Mouse (Mus musculus): ENCODE data around the gene Poln. TPM values are rescaled to one million over a fixed set of nuclear protein-coding genes. Genes with fewer than 3 reads are reported as not detected.

Poln gene
- polyA plus RNA-seq, 1 experiment = 0.11 TPM

GRCm38 (mm10) chr5:34182486-34182885 is 13.2 kb upstream of the Poln start:
- H3K36me3 ChIP-seq (ENCODE audit: control insufficient read depth, insufficient read depth) = no peaks in the 10 kb centered on the region
- no peak overlapping the region for H3ac ChIP-seq (ENCODE audit: control insufficient read depth, insufficient read length, low read depth)
- no peaks in the 10 kb centered on the region for H3K27me3 ChIP-seq (ENCODE audit: control insufficient read depth, insufficient read depth, insufficient read length)
- no peak for TF ChIP-seq CEBPB (IDR thresholded peaks at IDR 0.05; ENCODE audit: low read depth)
- H3K79me3 ChIP-seq (ENCODE audit: low read depth) = no peaks in the 10 kb centered on the region
- no peak overlapping the region for H3K4me3 ChIP-seq (ENCODE audit: insufficient read depth, poor library complexity, severe bottlenecking)
- no peaks in the 10 kb centered on the region for H3K79me2 ChIP-seq (ENCODE audit: control insufficient read depth, insufficient read depth)

- Histone ChIP-seq H3K36me3 (ENCODE audit: control insufficient read depth, insufficient read depth) (no peaks in the 10 kb centered on the region), H3K4me3 (ENCODE audit: insufficient read depth, poor library complexity, severe bottlenecking) (no peak overlapping the region), H3K79me3 (ENCODE audit: low read depth) (no peaks in the 10 kb centered on the region), H3K27me3 (ENCODE audit: control insufficient read depth, insufficient read depth, insufficient read length) (no peaks in the 10 kb centered on the region), H3ac (ENCODE audit: control insufficient read depth, insufficient read length, low read depth) (no peak overlapping the region), H3K79me2 (ENCODE audit: control insufficient read depth, insufficient read depth) (no peaks in the 10 kb centered on the region)
- TF ChIP-seq CTCF (IDR thresholded peaks at IDR 0.05; ENCODE audit: control insufficient read depth, insufficient read depth, insufficient read length) (no peak), USF1 (IDR thresholded peaks at IDR 0.05; ENCODE audit: low read depth) (no peak), CEBPB (IDR thresholded peaks at IDR 0.05; ENCODE audit: low read depth) (no peak), MYOD1 (IDR thresholded peaks at IDR 0.05; ENCODE audit: control insufficient read depth, insufficient read length, low read depth) (no peak), MYOG (IDR thresholded peaks at IDR 0.05; ENCODE audit: control insufficient read depth, extremely low read depth, insufficient read length) (no peak), MAX (IDR thresholded peaks at IDR 0.05) (no peak), FOSL1 (IDR thresholded peaks at IDR 0.05; ENCODE audit: insufficient read depth, low read length, poor library complexity, severe bottlenecking) (no peak)
Observed at GRCm38 (mm10) chr5:34177821-34178220, 8.6 kb upstream of the Poln start.

- no peaks in the 10 kb centered on the region for H3K36me3 ChIP-seq (ENCODE audit: control insufficient read depth, insufficient read depth)
- H3K79me3 ChIP-seq (ENCODE audit: low read depth) = no peaks in the 10 kb centered on the region
- no peak overlapping the region for H3K4me3 ChIP-seq (ENCODE audit: insufficient read depth, poor library complexity, severe bottlenecking)
- no peak for TF ChIP-seq FOSL1 (IDR thresholded peaks at IDR 0.05; ENCODE audit: insufficient read depth, low read length, poor library complexity, severe bottlenecking)
- TF ChIP-seq CTCF (IDR thresholded peaks at IDR 0.05; ENCODE audit: control insufficient read depth, insufficient read depth, insufficient read length) = no peak
- no peak for TF ChIP-seq MAX (IDR thresholded peaks at IDR 0.05)
- no peak for TF ChIP-seq MYOG (IDR thresholded peaks at IDR 0.05; ENCODE audit: control insufficient read depth, extremely low read depth, insufficient read length)
- no peak for TF ChIP-seq USF1 (IDR thresholded peaks at IDR 0.05; ENCODE audit: low read depth)
- no peak for TF ChIP-seq CEBPB (IDR thresholded peaks at IDR 0.05; ENCODE audit: low read depth)
- TF ChIP-seq MYOD1 (IDR thresholded peaks at IDR 0.05; ENCODE audit: control insufficient read depth, insufficient read length, low read depth) = no peak
- H3ac ChIP-seq (ENCODE audit: control insufficient read depth, insufficient read length, low read depth) = no peak overlapping the region
- H3K27me3 ChIP-seq (ENCODE audit: control insufficient read depth, insufficient read depth, insufficient read length) = no peaks in the 10 kb centered on the region
- H3K79me2 ChIP-seq (ENCODE audit: control insufficient read depth, insufficient read depth) = no peaks in the 10 kb centered on the region
Observed at GRCm38 (mm10) chr5:34177091-34177490, 7.8 kb upstream of the Poln start.

- Histone ChIP-seq H3K79me3 (ENCODE audit: low read depth) (no peaks in the 10 kb centered on the region), H3K4me3 (ENCODE audit: insufficient read depth, poor library complexity, severe bottlenecking) (no peak overlapping the region), H3K79me2 (ENCODE audit: control insufficient read depth, insufficient read depth) (no peaks in the 10 kb centered on the region), H3ac (ENCODE audit: control insufficient read depth, insufficient read length, low read depth) (no peak overlapping the region), H3K27me3 (ENCODE audit: control insufficient read depth, insufficient read depth, insufficient read length) (no peaks in the 10 kb centered on the region), H3K36me3 (ENCODE audit: control insufficient read depth, insufficient read depth) (no peaks in the 10 kb centered on the region)
- TF ChIP-seq FOSL1 (IDR thresholded peaks at IDR 0.05; ENCODE audit: insufficient read depth, low read length, poor library complexity, severe bottlenecking) = no peak
- TF ChIP-seq MAX (IDR thresholded peaks at IDR 0.05) = no peak
- no peak for TF ChIP-seq CTCF (IDR thresholded peaks at IDR 0.05; ENCODE audit: control insufficient read depth, insufficient read depth, insufficient read length)
- no peak for TF ChIP-seq MYOD1 (IDR thresholded peaks at IDR 0.05; ENCODE audit: control insufficient read depth, insufficient read length, low read depth)
- no peak for TF ChIP-seq USF1 (IDR thresholded peaks at IDR 0.05; ENCODE audit: low read depth)
- TF ChIP-seq CEBPB (IDR thresholded peaks at IDR 0.05; ENCODE audit: low read depth) = no peak
- no peak for TF ChIP-seq MYOG (IDR thresholded peaks at IDR 0.05; ENCODE audit: control insufficient read depth, extremely low read depth, insufficient read length)
Observed at GRCm38 (mm10) chr5:34176691-34177090, 7.4 kb upstream of the Poln start.

- H3K79me2 ChIP-seq (ENCODE audit: control insufficient read depth, insufficient read depth) = no peaks in the 10 kb centered on the region
- no peak overlapping the region for H3ac ChIP-seq (ENCODE audit: control insufficient read depth, insufficient read length, low read depth)
- no peak for TF ChIP-seq MYOD1 (IDR thresholded peaks at IDR 0.05; ENCODE audit: control insufficient read depth, insufficient read length, low read depth)
- TF ChIP-seq MYOG (IDR thresholded peaks at IDR 0.05; ENCODE audit: control insufficient read depth, extremely low read depth, insufficient read length) = no peak
- no peak for TF ChIP-seq USF1 (IDR thresholded peaks at IDR 0.05; ENCODE audit: low read depth)
- no peak for TF ChIP-seq FOSL1 (IDR thresholded peaks at IDR 0.05; ENCODE audit: insufficient read depth, low read length, poor library complexity, severe bottlenecking)
- TF ChIP-seq CTCF (IDR thresholded peaks at IDR 0.05; ENCODE audit: control insufficient read depth, insufficient read depth, insufficient read length) = no peak
- TF ChIP-seq CEBPB (IDR thresholded peaks at IDR 0.05; ENCODE audit: low read depth) = no peak
- TF ChIP-seq MAX (IDR thresholded peaks at IDR 0.05) = no peak
- no peak overlapping the region for H3K4me3 ChIP-seq (ENCODE audit: insufficient read depth, poor library complexity, severe bottlenecking)
- no peaks in the 10 kb centered on the region for H3K27me3 ChIP-seq (ENCODE audit: control insufficient read depth, insufficient read depth, insufficient read length)
- H3K79me3 ChIP-seq (ENCODE audit: low read depth) = no peaks in the 10 kb centered on the region
- no peaks in the 10 kb centered on the region for H3K36me3 ChIP-seq (ENCODE audit: control insufficient read depth, insufficient read depth)
Observed at GRCm38 (mm10) chr5:34175403-34175694, 6.1 kb upstream of the Poln start.

- Histone ChIP-seq H3K79me3 (ENCODE audit: low read depth) (no peaks in the 10 kb centered on the region), H3K4me3 (ENCODE audit: insufficient read depth, poor library complexity, severe bottlenecking) (no peak overlapping the region), H3K27me3 (ENCODE audit: control insufficient read depth, insufficient read depth, insufficient read length) (no peaks in the 10 kb centered on the region), H3K79me2 (ENCODE audit: control insufficient read depth, insufficient read depth) (no peaks in the 10 kb centered on the region), H3ac (ENCODE audit: control insufficient read depth, insufficient read length, low read depth) (no peak overlapping the region), H3K36me3 (ENCODE audit: control insufficient read depth, insufficient read depth) (no peaks in the 10 kb centered on the region)
- no peak for TF ChIP-seq USF1 (IDR thresholded peaks at IDR 0.05; ENCODE audit: low read depth)
- no peak for TF ChIP-seq CTCF (IDR thresholded peaks at IDR 0.05; ENCODE audit: control insufficient read depth, insufficient read depth, insufficient read length)
- TF ChIP-seq FOSL1 (IDR thresholded peaks at IDR 0.05; ENCODE audit: insufficient read depth, low read length, poor library complexity, severe bottlenecking) = no peak
- no peak for TF ChIP-seq CEBPB (IDR thresholded peaks at IDR 0.05; ENCODE audit: low read depth)
- no peak for TF ChIP-seq MYOD1 (IDR thresholded peaks at IDR 0.05; ENCODE audit: control insufficient read depth, insufficient read length, low read depth)
- no peak for TF ChIP-seq MAX (IDR thresholded peaks at IDR 0.05)
- TF ChIP-seq MYOG (IDR thresholded peaks at IDR 0.05; ENCODE audit: control insufficient read depth, extremely low read depth, insufficient read length) = no peak
Observed at GRCm38 (mm10) chr5:34174550-34175402, 5.5 kb upstream of the Poln start.
